30 mouse cellular contexts compared by ENCODE assay signal in the genomic region with DNA sequence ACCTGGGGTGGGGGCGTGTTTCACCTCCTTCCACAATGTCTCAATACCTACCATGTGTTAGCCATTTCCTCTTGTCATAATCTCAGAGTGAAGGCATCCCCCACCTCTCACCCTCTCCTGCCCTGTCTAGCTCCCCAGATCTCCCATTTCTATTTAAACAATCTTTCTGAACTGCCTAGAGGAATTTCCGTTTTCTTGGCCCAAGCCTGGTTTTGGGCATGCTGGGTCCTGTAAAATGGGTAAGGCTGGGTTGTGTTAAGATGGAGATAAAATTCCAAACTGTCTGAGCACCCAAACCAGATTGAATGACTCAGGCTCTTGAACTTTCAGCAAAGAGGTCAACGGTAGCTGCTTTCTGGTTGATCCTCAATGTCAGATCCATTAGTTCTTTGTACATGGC.
DNase-seq lines count a peak whose midpoint lies in the region; ATAC-seq and TF ChIP-seq lines count a peak whose summit lies in the region.
"Had no signal": no experiment of that assay in that cellular context is flagged by ENCODE, and none has a peak within 500 bp of the region (broad histone marks: within the 10 kb centered on the region; RNA-seq: fewer than 3 reads in every experiment).

No protein-coding gene starts in this region.

- peaks cover 26% of the 10 kb centered on the region for H3K4me1 ChIP-seq in heart, embryonic 12.5 days (replicated peaks)
- peaks cover 10% of the 10 kb centered on the region; the same call in 1 of the 2 replicates for H3K4me1 ChIP-seq in heart, embryonic 11.5 days (ENCODE audit: control insufficient read depth, insufficient read depth, low read length)
- 0 out of 2 replicates have a peak, but pooled peaks cover 4% of the 10 kb centered on the region for H3K4me1 ChIP-seq in stomach, postnatal 0 days (replicated peaks; ENCODE audit: control insufficient read depth, insufficient read depth)

- no peaks in the 10 kb centered on the region for H3K9me3 ChIP-seq in heart, embryonic 12.5 days (replicated peaks)
- H3K9me3 ChIP-seq in heart, embryonic 11.5 days (replicated peaks; ENCODE audit: control insufficient read depth, low read length): no peaks in the 10 kb centered on the region
- no peaks in the 10 kb centered on the region for H3K9me3 ChIP-seq in stomach, postnatal 0 days (ENCODE audit: control insufficient read depth, low read length)
- H3K9me3 ChIP-seq: embryonic facial prominence, embryonic 13.5 days; limb, embryonic 12.5 days; liver, embryonic 15.5 days; lung, embryonic 15.5 days; midbrain, embryonic 10.5 days; neural tube, embryonic 12.5 days had no signal

- no peak overlapping the region for H3K4me3 ChIP-seq in heart, embryonic 12.5 days
- H3K4me3 ChIP-seq in heart, embryonic 11.5 days (ENCODE audit: low read depth, low read length): no peak overlapping the region
- no peak overlapping the region for H3K4me3 ChIP-seq in stomach, postnatal 0 days (ENCODE audit: low read depth, low read length)
- H3K4me3 ChIP-seq: embryonic facial prominence, embryonic 13.5 days; left cerebral cortex, adult 2 months; limb, embryonic 12.5 days; liver, embryonic 15.5 days; lung, embryonic 15.5 days; midbrain, embryonic 10.5 days; myocyte; neural tube, embryonic 12.5 days had no signal

- no peak overlapping the region for H3K9ac ChIP-seq in heart, embryonic 12.5 days
- no peak overlapping the region for H3K9ac ChIP-seq in heart, embryonic 11.5 days (ENCODE audit: low read depth, low read length)
- no peak overlapping the region for H3K9ac ChIP-seq in stomach, postnatal 0 days (ENCODE audit: low read length)
- H3K9ac ChIP-seq: embryonic facial prominence, embryonic 13.5 days; hindbrain, embryonic 14.5 days; limb, embryonic 12.5 days; liver, embryonic 15.5 days; lung, embryonic 15.5 days; neural tube, embryonic 12.5 days had no signal

- TF ChIP-seq CTCF in stomach, postnatal 0 days (IDR thresholded peaks at IDR 0.05; ENCODE audit: low read depth): no peak

- H3K27ac ChIP-seq in heart, embryonic 12.5 days (ENCODE audit: poor library complexity, severe bottlenecking): 0 out of 2 replicates have a peak overlapping the region, but pooled peaks have one; percentile 11
- H3K27ac ChIP-seq in heart, embryonic 11.5 days (ENCODE audit: low read depth, low read length): no peak overlapping the region
- no peak overlapping the region for H3K27ac ChIP-seq in stomach, postnatal 0 days (replicated peaks)
- H3K27ac ChIP-seq: embryonic facial prominence, embryonic 13.5 days; hindbrain, embryonic 14.5 days; left cerebral cortex, adult 2 months; limb, embryonic 12.5 days; liver, embryonic 15.5 days; lung, embryonic 15.5 days; midbrain, embryonic 10.5 days; neural tube, embryonic 12.5 days had no signal

- TF ChIP-seq EP300 in stomach, postnatal 0 days (optimal IDR thresholded peaks at IDR 0.05): peak; percentile 56

- ATAC-seq in heart, embryonic 12.5 days (ENCODE audit: insufficient number of reproducible peaks, low FRiP score): no peak
- ATAC-seq in heart, embryonic 11.5 days (replicated peaks; ENCODE audit: insufficient number of reproducible peaks, low FRiP score, low TSS enrichment): no peak
- ATAC-seq in stomach, postnatal 0 days (ENCODE audit: low FRiP score, low TSS enrichment): no peak
- ATAC-seq: forebrain, embryonic 14.5 days; midbrain, embryonic 16.5 days; Patski had no signal

- 41% methylated on average over 3 of the region's 3 CpGs for WGBS in heart, embryonic 12.5 days
- 57% methylated on average over 3 of the region's 3 CpGs for WGBS in heart, embryonic 11.5 days (ENCODE audit: insufficient replicate concordance)
- WGBS in stomach, postnatal 0 days: 68% methylated on average over 3 of the region's 3 CpGs

- no peaks in the 10 kb centered on the region for H3K27me3 ChIP-seq in heart, embryonic 12.5 days (replicated peaks)
- no peaks in the 10 kb centered on the region for H3K27me3 ChIP-seq in heart, embryonic 11.5 days (ENCODE audit: control insufficient read depth, insufficient read depth, low read length)
- H3K27me3 ChIP-seq in stomach, postnatal 0 days (ENCODE audit: control insufficient read depth, insufficient read depth, low read length): no peaks in the 10 kb centered on the region
- H3K27me3 ChIP-seq: embryonic facial prominence, embryonic 13.5 days; limb, embryonic 12.5 days; liver, embryonic 15.5 days; lung, embryonic 15.5 days; neural tube, embryonic 12.5 days; Patski had no signal

- peak; percentile 74 for DNase-seq in urinary bladder, postnatal 14 days (ENCODE audit: low spot score)
- DNase-seq in urinary bladder, adult 2 months (ENCODE audit: low spot score): no peak
- DNase-seq in stomach, postnatal 0 days (ENCODE audit: low spot score): no peak
- DNase-seq in layer of hippocampus, postnatal 10 days (ENCODE audit: low spot score in 2 of 2): no peak
- no peak for DNase-seq in left cerebral cortex, adult 11 months (ENCODE audit: low spot score)
- DNase-seq: adrenal gland, postnatal 10 days; cerebellum, adult 8-10 months; cerebellum, postnatal 25 days; gastrocnemius, postnatal 25 days; kidney, adult 9 months; kidney, postnatal 14 days; layer of hippocampus, adult 9-11 months; right cerebral cortex, adult 18-20 months; spleen, adult 18-20 months; thymus, adult 2 months; thymus, postnatal 36 days had no signal

- no peak overlapping the region for H3K4me2 ChIP-seq in heart, embryonic 12.5 days
- no peak overlapping the region for H3K4me2 ChIP-seq in heart, embryonic 11.5 days
- no peak overlapping the region for H3K4me2 ChIP-seq in stomach, postnatal 0 days (replicated peaks; ENCODE audit: low read depth)
- H3K4me2 ChIP-seq: embryonic facial prominence, embryonic 13.5 days; hindbrain, embryonic 14.5 days; limb, embryonic 12.5 days; liver, embryonic 15.5 days; lung, embryonic 15.5 days; neural tube, embryonic 12.5 days had no signal

- no peaks in the 10 kb centered on the region for H3K36me3 ChIP-seq in heart, embryonic 12.5 days
- no peaks in the 10 kb centered on the region for H3K36me3 ChIP-seq in heart, embryonic 11.5 days (ENCODE audit: control insufficient read depth, insufficient read depth, low read length)
- H3K36me3 ChIP-seq in stomach, postnatal 0 days (ENCODE audit: control insufficient read depth, insufficient read depth, low read length): no peaks in the 10 kb centered on the region
- H3K36me3 ChIP-seq: embryonic facial prominence, embryonic 13.5 days; limb, embryonic 12.5 days; liver, embryonic 15.5 days; lung, embryonic 15.5 days; midbrain, embryonic 10.5 days; neural tube, embryonic 12.5 days had no signal
